Mouse (Mus musculus) forebrain, embryonic 10.5 days (tissue): Measurements from ENCODE around the gene Pik3r6. TPM values are rescaled to one million over a fixed set of nuclear protein-coding genes. Genes with fewer than 3 reads are reported as not detected.

Source experiments
- DNase-seq: peaks from one replicate; pipeline ENCODE4 v3.0.0-alpha.2; 2017; ENCODE audit warnings: low spot score; ENCODE audit errors: extremely low spot score
- H3K27ac ChIP-seq: fragments of 300-500 bp; sonication (generic); 2 replicates; pipeline ENCODE4 v1.5.1; 2016; ENCODE audit warnings: mild to moderate bottlenecking
- H3K27me3 ChIP-seq: fragments of 300-500 bp; sonication (generic); 2 replicates; pipeline ENCODE4 v1.6.1; 2016; ENCODE audit warnings: mild to moderate bottlenecking; ENCODE audit not compliant: poor library complexity, severe bottlenecking
- H3K36me3 ChIP-seq: fragments of 300-500 bp; sonication (generic); replicated peaks from 2 replicates; pipeline ENCODE4 v1.6.1; 2016; ENCODE audit warnings: mild to moderate bottlenecking, moderate library complexity
- H3K4me1 ChIP-seq: fragments of 300-500 bp; sonication (generic); 2 replicates; pipeline ENCODE4 v1.6.1; 2016
- H3K4me3 ChIP-seq: fragments of 300-500 bp; sonication (generic); 2 replicates; pipeline ENCODE4 v1.5.1; 2016; ENCODE audit warnings: mild to moderate bottlenecking, moderate library complexity
- H3K9me3 ChIP-seq: fragments of 300-500 bp; sonication (generic); 2 replicates; pipeline ENCODE4 v1.6.1; 2016; ENCODE audit warnings: mild to moderate bottlenecking, moderate library complexity
- WGBS: fragments of 180-500 bp; shearing (Covaris S2); methylation state at CpG from one replicate; pipeline ENCODE4 v1.1.7; 2016; 5-methylcytosine and 5-hydroxymethylcytosine counted together
- polyA plus RNA-seq: library from polyadenylated mRNA; unstranded; fragments of >200 nt; fragmentation: Nextera tagmentation; extraction: Ambion mirVana; gene quantifications from 2 replicates; pipeline ENCODE4 v1.2.1, GENCODE M21; 2016

Gene Pik3r6
- polyA plus RNA-seq, 1 experiment from 2014 or later: 1.3 TPM

GRCm38 (mm10) chr11:68475676-68476075, 27.1 kb upstream of the Pik3r6 start:
- no peak for DNase-seq
- WGBS: 91% methylated on average over 7 of the region's 7 CpGs
- H3K9me3 ChIP-seq: no peaks in the 10 kb centered on the region

GRCm38 (mm10) chr11:68477661-68478060, 25.2 kb upstream of the Pik3r6 start:
- Histone ChIP-seq H3K27me3 (no peaks in the 10 kb centered on the region), H3K36me3 (no peaks in the 10 kb centered on the region), H3K4me1 (no peaks in the 10 kb centered on the region), H3K9me3 (no peaks in the 10 kb centered on the region), H3K4me3 (no peak overlapping the region), H3K27ac (no peak overlapping the region)
- 90% methylated on average over 6 of the region's 6 CpGs for WGBS
- no peak for DNase-seq

More at GRCm38 (mm10) chr11:68475676-68476075, 27.1 kb upstream of the Pik3r6 start:
- Histone ChIP-seq H3K36me3 (no peaks in the 10 kb centered on the region), H3K27ac (no peak overlapping the region), H3K4me3 (no peak overlapping the region), H3K27me3 (no peaks in the 10 kb centered on the region), H3K4me1 (no peaks in the 10 kb centered on the region)

- no peak for DNase-seq
- Histone ChIP-seq H3K4me1 (no peaks in the 10 kb centered on the region), H3K4me3 (no peak overlapping the region), H3K27ac (no peak overlapping the region), H3K36me3 (no peaks in the 10 kb centered on the region), H3K27me3 (no peaks in the 10 kb centered on the region), H3K9me3 (no peaks in the 10 kb centered on the region)
- WGBS: 88% methylated on average over 3 of the region's 3 CpGs
Measured at GRCm38 (mm10) chr11:68478574-68478981, 24.2 kb upstream of the Pik3r6 start.

- H3K27me3 ChIP-seq: no peaks in the 10 kb centered on the region
- no peaks in the 10 kb centered on the region for H3K4me1 ChIP-seq
- 92% methylated on average over 4 of the region's 4 CpGs for WGBS
- H3K4me3 ChIP-seq: no peak overlapping the region
- H3K9me3 ChIP-seq: no peaks in the 10 kb centered on the region
- H3K36me3 ChIP-seq: no peaks in the 10 kb centered on the region
- no peak overlapping the region for H3K27ac ChIP-seq
- DNase-seq: no peak
Measured at GRCm38 (mm10) chr11:68480660-68481059, 22.2 kb upstream of the Pik3r6 start.

GRCm38 (mm10) chr11:68482001-68482400, 20.8 kb upstream of the Pik3r6 start:
- Histone ChIP-seq H3K9me3 (no peaks in the 10 kb centered on the region), H3K27ac (no peak overlapping the region), H3K4me3 (no peak overlapping the region), H3K4me1 (no peaks in the 10 kb centered on the region), H3K36me3 (no peaks in the 10 kb centered on the region), H3K27me3 (no peaks in the 10 kb centered on the region)
- no peak for DNase-seq

GRCm38 (mm10) chr11:68483213-68483612, 19.6 kb upstream of the Pik3r6 start:
- no peaks in the 10 kb centered on the region for H3K4me1 ChIP-seq
- H3K36me3 ChIP-seq: no peaks in the 10 kb centered on the region
- no peaks in the 10 kb centered on the region for H3K9me3 ChIP-seq
- no peak overlapping the region for H3K4me3 ChIP-seq
- DNase-seq: no peak
- H3K27me3 ChIP-seq: no peaks in the 10 kb centered on the region
- WGBS: 85% methylated on average over 6 of the region's 6 CpGs
- H3K27ac ChIP-seq: no peak overlapping the region

GRCm38 (mm10) chr11:68484431-68484830, 18.4 kb upstream of the Pik3r6 start:
- Histone ChIP-seq H3K27me3 (no peaks in the 10 kb centered on the region), H3K27ac (no peak overlapping the region), H3K36me3 (no peaks in the 10 kb centered on the region), H3K4me1 (peaks cover 5% of the 10 kb centered on the region), H3K9me3 (no peaks in the 10 kb centered on the region), H3K4me3 (no peak overlapping the region)
- no peak for DNase-seq
- 72% methylated on average over 3 of the region's 3 CpGs for WGBS

GRCm38 (mm10) chr11:68485206-68485942, 17.4 kb upstream of the Pik3r6 start:
- Histone ChIP-seq H3K9me3 (no peaks in the 10 kb centered on the region), H3K27ac (no peak overlapping the region), H3K4me3 (no peak overlapping the region), H3K27me3 (no peaks in the 10 kb centered on the region), H3K36me3 (no peaks in the 10 kb centered on the region), H3K4me1 (peaks cover 7% of the 10 kb centered on the region)
- 41% methylated on average over 8 of the region's 8 CpGs for WGBS
- no peak for DNase-seq

GRCm38 (mm10) chr11:68486093-68486492, 16.7 kb upstream of the Pik3r6 start:
- H3K27me3 ChIP-seq: no peaks in the 10 kb centered on the region
- no peaks in the 10 kb centered on the region for H3K9me3 ChIP-seq
- H3K4me3 ChIP-seq: no peak overlapping the region
- H3K4me1 ChIP-seq: peaks cover 7% of the 10 kb centered on the region
- H3K27ac ChIP-seq: no peak overlapping the region
- no peaks in the 10 kb centered on the region for H3K36me3 ChIP-seq
- no peak for DNase-seq
- 83% methylated on average over 3 of the region's 3 CpGs for WGBS

- no peak for DNase-seq
Measured at GRCm38 (mm10) chr11:68487720-68488119, 15.1 kb upstream of the Pik3r6 start.

GRCm38 (mm10) chr11:68488256-68488824, 14.5 kb upstream of the Pik3r6 start:
- Histone ChIP-seq H3K9me3 (no peaks in the 10 kb centered on the region), H3K4me1 (peaks cover 15% of the 10 kb centered on the region), H3K4me3 (no peak overlapping the region), H3K27me3 (no peaks in the 10 kb centered on the region), H3K27ac (no peak overlapping the region), H3K36me3 (no peaks in the 10 kb centered on the region)
- no peak for DNase-seq
- 85% methylated on average over 6 of the region's 6 CpGs for WGBS

More at GRCm38 (mm10) chr11:68487720-68488119, 15.1 kb upstream of the Pik3r6 start:
- H3K27ac ChIP-seq: no peak overlapping the region
- peaks cover 15% of the 10 kb centered on the region for H3K4me1 ChIP-seq
- no peaks in the 10 kb centered on the region for H3K9me3 ChIP-seq
- H3K36me3 ChIP-seq: no peaks in the 10 kb centered on the region
- no peaks in the 10 kb centered on the region for H3K27me3 ChIP-seq
- 90% methylated on average over 10 of the region's 10 CpGs for WGBS
- no peak overlapping the region for H3K4me3 ChIP-seq

- no peak overlapping the region for H3K4me3 ChIP-seq
- no peaks in the 10 kb centered on the region for H3K36me3 ChIP-seq
- 31% methylated on average over 2 of the region's 2 CpGs for WGBS
- H3K27ac ChIP-seq: no peak overlapping the region
- no peaks in the 10 kb centered on the region for H3K9me3 ChIP-seq
- no peak for DNase-seq
- H3K4me1 ChIP-seq: peaks cover 15% of the 10 kb centered on the region
- no peaks in the 10 kb centered on the region for H3K27me3 ChIP-seq
Measured at GRCm38 (mm10) chr11:68489236-68489635, 13.6 kb upstream of the Pik3r6 start.

- Histone ChIP-seq H3K4me1 (peaks cover 15% of the 10 kb centered on the region), H3K27ac (no peak overlapping the region), H3K4me3 (no peak overlapping the region), H3K9me3 (no peaks in the 10 kb centered on the region), H3K36me3 (no peaks in the 10 kb centered on the region), H3K27me3 (no peaks in the 10 kb centered on the region)
- no peak for DNase-seq
- WGBS: 93% methylated on average over 11 of the region's 11 CpGs
Measured at GRCm38 (mm10) chr11:68492592-68492991, 10.2 kb upstream of the Pik3r6 start.
